In the genomic region with DNA sequence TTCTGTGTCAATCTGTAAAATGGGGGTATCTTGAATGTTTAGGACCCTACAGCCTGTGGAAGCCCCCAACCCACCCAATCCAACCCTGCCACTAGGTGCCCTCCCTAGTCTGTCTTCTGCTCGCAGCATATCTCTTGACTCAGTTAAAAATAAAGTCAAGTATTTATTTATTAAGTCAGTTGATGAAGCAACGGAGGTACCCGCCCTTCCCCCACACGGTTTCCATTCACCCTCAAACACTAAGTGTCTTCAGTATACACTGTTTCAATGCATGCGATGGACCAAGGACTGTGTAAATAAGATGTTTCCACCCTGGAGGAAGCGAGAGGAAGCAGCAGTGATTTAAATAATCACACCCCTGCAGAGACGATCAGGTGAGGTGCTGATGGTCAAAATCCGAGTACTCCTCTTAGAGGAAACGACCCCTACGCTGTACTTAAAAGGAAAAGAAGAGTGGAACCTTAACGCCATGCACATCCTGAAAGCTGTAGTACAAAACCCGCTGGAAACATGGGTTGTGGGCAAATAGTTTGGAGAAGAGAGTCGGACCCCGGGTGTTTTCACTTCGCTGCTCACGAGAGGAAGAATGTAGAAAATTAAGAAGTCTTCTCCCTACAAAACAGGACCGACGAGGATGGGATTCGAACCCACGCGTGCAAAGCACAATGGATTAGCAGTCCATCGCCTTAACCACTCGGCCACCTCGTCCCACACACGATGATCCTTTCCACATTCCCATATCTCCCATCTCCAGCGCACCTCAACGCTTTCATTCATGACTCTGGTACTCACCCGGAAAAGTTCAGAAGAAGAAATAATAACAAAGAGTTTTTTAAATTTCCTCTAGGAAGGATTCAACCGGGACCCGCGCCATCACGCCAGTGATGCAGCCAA, we compare ENCODE assay signal across 7 mouse cellular contexts. TPM values are rescaled to one million over a fixed set of nuclear protein-coding genes. Genes with fewer than 3 reads are reported as not detected.
DNase-seq lines count a peak whose midpoint lies in the region; ATAC-seq lines count a peak whose summit lies in the region.

No protein-coding gene starts in this region.

- H3K27me3 ChIP-seq in intestine, embryonic 15.5 days (replicated peaks) = no peaks in the 10 kb centered on the region
- H3K27me3 ChIP-seq in midbrain, embryonic 12.5 days = peaks cover 7% of the 10 kb centered on the region; the same call in 1 of the 2 replicates

- peak; percentile 69 for ATAC-seq in intestine, embryonic 15.5 days
- ATAC-seq in midbrain, embryonic 12.5 days (ENCODE audit: low FRiP score, low read depth) = peak; percentile 32

- peak overlapping the region; percentile 64 for H3K4me3 ChIP-seq in intestine, embryonic 15.5 days (replicated peaks)
- H3K4me3 ChIP-seq in midbrain, embryonic 12.5 days = peak overlapping the region; percentile 85

- peak; percentile 86 to 95 for DNase-seq in adrenal gland, adult (ENCODE audit: inconsistent age in 2 of 2, low spot score in 1 of 2)
- peak; percentile 93 to 98 for DNase-seq in cerebellum, postnatal 36 days
- peak; percentile 68 for DNase-seq in gastrocnemius, postnatal 10 days
- peak; percentile 85 for DNase-seq in left cerebral cortex, postnatal 36 days (ENCODE audit: low spot score in 2 of 2)
- peak; percentile 35 to 63 for DNase-seq in spleen, postnatal 10 days (ENCODE audit: low spot score in 2 of 2)

- peak overlapping the region; percentile 65 for H3K27ac ChIP-seq in intestine, embryonic 15.5 days
- H3K27ac ChIP-seq in midbrain, embryonic 12.5 days (replicated peaks) = peak overlapping the region; percentile 85

- WGBS in intestine, embryonic 15.5 days = 3% methylated on average over 32 of the region's 32 CpGs
- WGBS in midbrain, embryonic 12.5 days = 8% methylated on average over 32 of the region's 32 CpGs

- intact Hi-C loops in left cerebral cortex, postnatal 36 days (cut with DNase I) = no loop called here

- H3K4me2 ChIP-seq in intestine, embryonic 15.5 days (replicated peaks) = peak overlapping the region; percentile 94
- H3K4me2 ChIP-seq in midbrain, embryonic 12.5 days (replicated peaks) = peak overlapping the region; percentile 100

- H3K4me1 ChIP-seq in intestine, embryonic 15.5 days (replicated peaks) = peaks cover 24% of the 10 kb centered on the region
- peaks cover 38% of the 10 kb centered on the region for H3K4me1 ChIP-seq in midbrain, embryonic 12.5 days

- H3K9me3 ChIP-seq in intestine, embryonic 15.5 days = no peaks in the 10 kb centered on the region
- H3K9me3 ChIP-seq in midbrain, embryonic 12.5 days = no peaks in the 10 kb centered on the region

- H3K36me3 ChIP-seq in intestine, embryonic 15.5 days = no peaks in the 10 kb centered on the region
- 0 out of 2 replicates have a peak, but pooled peaks cover 5% of the 10 kb centered on the region for H3K36me3 ChIP-seq in midbrain, embryonic 12.5 days

- peak overlapping the region; percentile 91 for H3K9ac ChIP-seq in intestine, embryonic 15.5 days
- H3K9ac ChIP-seq in midbrain, embryonic 12.5 days (replicated peaks) = peak overlapping the region; percentile 88

RNA-seq across cellular contexts. Expression of gene B4gat1, which starts 0.7 kb away (rescaled TPM):
- 10 to 100 TPM; 21.5 to 21.9 TPM for total RNA-seq in gastrocnemius, postnatal 10 days (2021)
- 36.1 and 36.2 TPM in 2 replicates for polyA plus RNA-seq in intestine, embryonic 15.5 days (2015; fragmentation: Nextera tagmentation; extraction: Ambion mirVana)
- 100 to 1,000 TPM; 118 to 135 TPM for total RNA-seq in left cerebral cortex, postnatal 36 days (2021)
- polyA plus RNA-seq in midbrain, embryonic 12.5 days (2016; fragmentation: Nextera tagmentation; extraction: Ambion mirVana) = 40.7 and 42.4 TPM in 2 replicates

RNA-seq across cellular contexts. Expression of gene AC124502.3, which starts 0.8 kb away (rescaled TPM):
- 1 to 10 TPM in 1 of 2 experiments, under 1 TPM in 1; 0.84 to 1.3 TPM for total RNA-seq in gastrocnemius, postnatal 10 days (2021)
- 2.4 and 2.8 TPM in 2 replicates for polyA plus RNA-seq in intestine, embryonic 15.5 days (2015; fragmentation: Nextera tagmentation; extraction: Ambion mirVana)
- total RNA-seq in left cerebral cortex, postnatal 36 days (2021) = 1 to 10 TPM; 4.6 to 6.1 TPM
- 4.0 and 4.4 TPM in 2 replicates for polyA plus RNA-seq in midbrain, embryonic 12.5 days (2016; fragmentation: Nextera tagmentation; extraction: Ambion mirVana)

RNA-seq across cellular contexts. Expression of gene Brms1, which starts 3.2 kb away (rescaled TPM):
- total RNA-seq in gastrocnemius, postnatal 10 days (2021) = 10 to 100 TPM; 14.3 to 15.5 TPM
- 37.5 and 44.7 TPM in 2 replicates for polyA plus RNA-seq in intestine, embryonic 15.5 days (2015; fragmentation: Nextera tagmentation; extraction: Ambion mirVana)
- total RNA-seq in left cerebral cortex, postnatal 36 days (2021) = 10 to 100 TPM; 22.7 to 25.6 TPM
- polyA plus RNA-seq in midbrain, embryonic 12.5 days (2016; fragmentation: Nextera tagmentation; extraction: Ambion mirVana) = 56.6 and 63.7 TPM in 2 replicates

RNA-seq across cellular contexts. Expression of gene Rin1, which starts 12.4 kb away (rescaled TPM):
- 1 to 10 TPM; 1.5 to 1.8 TPM for total RNA-seq in gastrocnemius, postnatal 10 days (2021)
- polyA plus RNA-seq in intestine, embryonic 15.5 days (2015; fragmentation: Nextera tagmentation; extraction: Ambion mirVana) = 2.7 and 3.9 TPM in 2 replicates
- total RNA-seq in left cerebral cortex, postnatal 36 days (2021) = 10 to 100 TPM; 70.3 to 88.1 TPM
- polyA plus RNA-seq in midbrain, embryonic 12.5 days (2016; fragmentation: Nextera tagmentation; extraction: Ambion mirVana) = 1.7 and 2.0 TPM in 2 replicates

RNA-seq across cellular contexts. Expression of gene Slc29a2, which starts 14.3 kb away (rescaled TPM):
- total RNA-seq in gastrocnemius, postnatal 10 days (2021) = 1 to 10 TPM; 4.0 to 7.3 TPM
- 4.6 and 4.9 TPM in 2 replicates for polyA plus RNA-seq in intestine, embryonic 15.5 days (2015; fragmentation: Nextera tagmentation; extraction: Ambion mirVana)
- total RNA-seq in left cerebral cortex, postnatal 36 days (2021) = 10 to 100 TPM; 15.0 to 17.2 TPM
- 4.8 and 5.1 TPM in 2 replicates for polyA plus RNA-seq in midbrain, embryonic 12.5 days (2016; fragmentation: Nextera tagmentation; extraction: Ambion mirVana)

Comparison
In these comparisons a context has a peak if more than half of its experiments do, and no peak if none do; other contexts are left out.
1. Peak in every context shown above with its lines: DNase-seq, ATAC-seq, H3K4me3 ChIP-seq and H3K27ac ChIP-seq.
2. RNA of gene B4gat1, which starts 0.7 kb away (total RNA-seq): 118 to 135 TPM in left cerebral cortex, postnatal 36 days; 21.5 to 21.9 TPM in gastrocnemius, postnatal 10 days; every median in the first group is over 4 times any median in the second.